Mouse (Mus musculus): ENCODE data around the gene Lyg1. TPM values are rescaled to one million over a fixed set of nuclear protein-coding genes. Genes with fewer than 3 reads are reported as not detected.

Gene Lyg1
- polyA plus RNA-seq, 1 experiment from 2014 or later: not detected

DNA sequence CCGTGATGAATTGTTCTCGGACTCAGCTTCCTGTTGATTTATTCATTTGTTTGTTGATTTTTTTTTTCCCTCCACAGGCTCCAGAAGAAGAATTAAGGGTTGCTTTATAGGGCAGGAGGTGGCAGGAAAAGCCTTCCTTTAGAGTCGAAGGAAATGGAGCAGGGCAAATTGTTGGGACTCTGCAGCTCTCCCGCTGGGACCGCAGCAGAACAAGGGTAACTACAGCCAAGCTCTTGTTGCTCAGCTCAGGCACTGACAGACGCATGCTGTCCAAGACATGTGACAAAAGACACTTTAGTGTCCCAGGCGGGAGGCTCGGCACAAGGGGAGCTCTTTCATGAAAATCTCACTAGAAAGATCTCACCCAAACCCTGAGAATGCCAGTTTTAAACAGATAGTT, 35.0 kb downstream of the Lyg1 start:
- Histone ChIP-seq H3K9ac (ENCODE audit: low read depth, low read length) (no peak overlapping the region), H3K36me3 (ENCODE audit: control insufficient read depth, insufficient read depth, low read length) (no peaks in the 10 kb centered on the region), H3K9me3 (ENCODE audit: control insufficient read depth, low read length) (no peaks in the 10 kb centered on the region), H3K4me3 (ENCODE audit: low read depth, low read length) (no peak overlapping the region), H3K4me1 (replicated peaks; ENCODE audit: control insufficient read depth, insufficient read depth, low read length) (no peaks in the 10 kb centered on the region), H3K27me3 (ENCODE audit: control insufficient read depth, insufficient read depth, low read length) (no peaks in the 10 kb centered on the region), H3K27ac (ENCODE audit: low read depth, low read length) (no peak overlapping the region), H3K4me2 (replicated peaks; ENCODE audit: low read depth, low read length) (no peak overlapping the region)
- 58% methylated on average over 8 of the region's 8 CpGs for WGBS
- no peak for ATAC-seq (ENCODE audit: low FRiP score)
- DNase-seq (ENCODE audit: low spot score): no peak

DNA sequence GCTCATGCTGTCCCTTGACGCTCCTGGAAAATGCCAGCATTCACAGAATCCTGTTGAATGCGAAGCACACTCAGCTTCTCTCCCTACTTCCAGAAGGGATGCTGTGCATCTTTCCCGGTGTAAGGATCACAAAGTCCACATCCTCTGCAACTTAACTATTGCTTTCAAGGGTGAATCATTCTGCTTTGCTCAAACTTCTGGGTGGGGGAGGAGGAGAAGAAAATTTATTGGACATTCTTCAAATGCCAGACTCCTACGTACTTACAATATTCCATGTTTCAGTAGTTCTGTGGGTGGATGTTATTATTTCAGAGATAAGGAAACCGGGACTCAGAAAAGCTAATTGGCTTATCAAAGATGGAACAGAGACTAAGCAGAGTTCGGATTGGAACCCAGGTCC, 39.5 kb downstream of the Lyg1 start:
- DNase-seq (ENCODE audit: low spot score) (no peak), ATAC-seq (ENCODE audit: low FRiP score) (no peak)
- no peaks in the 10 kb centered on the region for H3K4me1 ChIP-seq (replicated peaks; ENCODE audit: control insufficient read depth, insufficient read depth, low read length)
- H3K9me3 ChIP-seq (ENCODE audit: control insufficient read depth, low read length): no peaks in the 10 kb centered on the region
- no peak overlapping the region for H3K4me3 ChIP-seq (ENCODE audit: low read depth, low read length)
- no peak overlapping the region for H3K27ac ChIP-seq (ENCODE audit: low read depth, low read length)
- H3K27me3 ChIP-seq (ENCODE audit: control insufficient read depth, insufficient read depth, low read length): no peaks in the 10 kb centered on the region
- no peak overlapping the region for H3K9ac ChIP-seq (ENCODE audit: low read depth, low read length)
- 79% methylated on average over 6 of the region's 6 CpGs for WGBS
- H3K4me2 ChIP-seq (replicated peaks; ENCODE audit: low read depth, low read length): no peak overlapping the region
- H3K36me3 ChIP-seq (ENCODE audit: control insufficient read depth, insufficient read depth, low read length): no peaks in the 10 kb centered on the region

DNA sequence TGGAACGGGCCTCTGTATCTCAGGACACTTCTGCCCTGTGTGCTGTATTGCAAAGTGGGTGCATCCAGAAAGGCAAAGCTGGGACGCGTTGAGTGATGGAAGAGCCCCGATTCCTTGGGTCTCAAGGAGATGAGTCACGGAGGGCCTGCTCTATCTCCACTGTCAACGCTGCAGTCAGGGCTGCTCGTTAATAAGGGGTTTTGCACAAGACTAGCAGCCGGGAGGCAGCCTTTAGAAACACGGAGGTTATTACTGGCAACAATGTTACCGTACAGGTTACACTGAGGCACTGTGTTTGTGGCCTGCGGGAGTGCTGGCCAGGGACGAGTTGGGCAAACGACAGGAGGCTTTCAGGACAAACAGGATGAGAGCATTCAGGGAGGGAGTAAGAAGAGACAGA, 39.9 kb downstream of the Lyg1 start:
- Histone ChIP-seq H3K4me3 (ENCODE audit: low read depth, low read length) (no peak overlapping the region), H3K36me3 (ENCODE audit: control insufficient read depth, insufficient read depth, low read length) (no peaks in the 10 kb centered on the region), H3K4me1 (replicated peaks; ENCODE audit: control insufficient read depth, insufficient read depth, low read length) (no peaks in the 10 kb centered on the region), H3K9ac (ENCODE audit: low read depth, low read length) (no peak overlapping the region), H3K27ac (ENCODE audit: low read depth, low read length) (no peak overlapping the region), H3K9me3 (ENCODE audit: control insufficient read depth, low read length) (no peaks in the 10 kb centered on the region), H3K27me3 (ENCODE audit: control insufficient read depth, insufficient read depth, low read length) (no peaks in the 10 kb centered on the region), H3K4me2 (replicated peaks; ENCODE audit: low read depth, low read length) (no peak overlapping the region)
- no peak for DNase-seq (ENCODE audit: low spot score)
- ATAC-seq (ENCODE audit: low FRiP score): no peak
- 83% methylated on average over 13 of the region's 13 CpGs for WGBS

DNA sequence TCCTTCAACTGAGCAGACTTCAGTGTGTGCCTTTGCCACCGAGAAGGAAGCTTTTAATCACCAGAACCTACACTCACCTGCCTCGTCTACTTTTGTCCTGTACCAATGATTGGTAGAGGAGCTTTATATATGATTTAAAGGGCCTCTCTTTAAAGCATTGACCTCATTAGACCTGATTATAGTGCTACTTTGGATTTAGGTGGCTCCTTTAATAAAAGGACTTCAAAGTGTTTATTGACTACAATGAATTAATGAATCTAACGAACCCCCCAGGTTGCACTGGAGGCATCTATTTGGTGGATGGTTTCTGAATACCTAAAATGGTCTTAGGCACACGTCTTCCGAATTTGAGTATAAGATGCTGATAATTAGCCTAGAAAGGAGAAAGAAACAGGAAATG, 41.2 kb downstream of the Lyg1 start, which contains the start of gene Lyg2:
Gene Lyg2 (minus strand): TSS at position 101 of the 400 bp plus-strand sequence.
- WGBS: 83% methylated on average over 5 of the region's 5 CpGs

DNA sequence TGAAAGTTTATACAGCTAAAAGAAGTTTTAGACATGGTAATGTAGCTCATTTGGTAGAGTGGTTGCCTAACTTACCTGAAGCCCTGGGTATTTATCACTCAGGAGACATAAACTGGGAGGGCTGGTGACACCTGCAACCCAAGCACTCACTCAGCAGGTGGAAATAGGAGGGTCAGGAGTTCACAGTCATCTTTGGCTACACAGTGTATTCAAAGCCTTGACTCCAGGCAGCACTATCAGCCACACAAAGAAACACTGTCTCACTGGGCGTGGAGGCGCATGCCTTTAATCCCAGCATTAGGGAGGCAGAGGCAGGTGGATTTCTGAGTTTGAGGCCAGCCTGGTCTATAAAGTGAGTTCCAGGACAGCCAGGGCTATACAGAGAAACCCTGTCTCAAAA, 44.8 kb downstream of the Lyg1 start:
- WGBS: 80% methylated on average over 2 of the region's 2 CpGs
- Histone ChIP-seq H3K4me2 (replicated peaks; ENCODE audit: low read depth, low read length) (no peak overlapping the region), H3K27ac (ENCODE audit: low read depth, low read length) (no peak overlapping the region), H3K27me3 (ENCODE audit: control insufficient read depth, insufficient read depth, low read length) (no peaks in the 10 kb centered on the region), H3K36me3 (ENCODE audit: control insufficient read depth, insufficient read depth, low read length) (no peaks in the 10 kb centered on the region), H3K4me1 (replicated peaks; ENCODE audit: control insufficient read depth, insufficient read depth, low read length) (no peaks in the 10 kb centered on the region), H3K4me3 (ENCODE audit: low read depth, low read length) (no peak overlapping the region), H3K9ac (ENCODE audit: low read depth, low read length) (no peak overlapping the region), H3K9me3 (ENCODE audit: control insufficient read depth, low read length) (no peaks in the 10 kb centered on the region)
- ATAC-seq (ENCODE audit: low FRiP score) (no peak), DNase-seq (ENCODE audit: low spot score) (no peak)

More for the DNA sequence above, 41.2 kb downstream of the Lyg1 start, which contains the start of gene Lyg2:
- no peak for DNase-seq (ENCODE audit: low spot score)
- Histone ChIP-seq H3K4me1 (replicated peaks; ENCODE audit: control insufficient read depth, insufficient read depth, low read length) (no peaks in the 10 kb centered on the region), H3K4me3 (ENCODE audit: low read depth, low read length) (no peak within 1 kb of the TSS), H3K27ac (ENCODE audit: low read depth, low read length) (no peak within 1 kb of the TSS), H3K9ac (ENCODE audit: low read depth, low read length) (no peak within 1 kb of the TSS), H3K36me3 (ENCODE audit: control insufficient read depth, insufficient read depth, low read length) (no peaks in the 10 kb centered on the region), H3K4me2 (replicated peaks; ENCODE audit: low read depth, low read length) (no peak within 1 kb of the TSS), H3K9me3 (ENCODE audit: control insufficient read depth, low read length) (no peaks in the 10 kb centered on the region), H3K27me3 (ENCODE audit: control insufficient read depth, insufficient read depth, low read length) (no peaks in the 10 kb centered on the region)
- ATAC-seq (ENCODE audit: low FRiP score): no peak

DNA sequence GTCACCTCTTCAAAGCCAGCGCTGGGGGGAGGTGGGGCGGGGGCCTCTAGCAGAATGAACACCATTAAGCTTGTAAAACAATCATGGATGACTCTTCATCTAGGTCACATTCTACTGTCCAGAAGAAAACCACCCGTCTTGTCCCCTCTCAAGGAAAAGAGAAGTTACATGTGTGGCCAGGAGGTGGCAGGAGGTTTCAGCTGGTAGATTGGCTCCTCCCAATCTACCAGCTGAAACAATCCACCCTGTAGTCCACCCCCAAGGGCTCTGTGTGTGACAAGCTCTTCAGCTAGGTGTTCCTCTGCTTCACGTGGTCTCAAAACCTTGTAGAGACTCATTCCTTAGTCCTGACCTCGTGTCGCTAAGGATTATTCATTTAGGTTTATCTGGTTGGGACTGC, 54.4 kb downstream of the Lyg1 start:
- Histone ChIP-seq H3K4me3 (ENCODE audit: low read depth, low read length) (no peak overlapping the region), H3K4me1 (replicated peaks; ENCODE audit: control insufficient read depth, insufficient read depth, low read length) (no peaks in the 10 kb centered on the region), H3K27ac (ENCODE audit: low read depth, low read length) (no peak overlapping the region), H3K9me3 (ENCODE audit: control insufficient read depth, low read length) (no peaks in the 10 kb centered on the region), H3K9ac (ENCODE audit: low read depth, low read length) (no peak overlapping the region), H3K27me3 (ENCODE audit: control insufficient read depth, insufficient read depth, low read length) (no peaks in the 10 kb centered on the region), H3K4me2 (replicated peaks; ENCODE audit: low read depth, low read length) (no peak overlapping the region), H3K36me3 (ENCODE audit: control insufficient read depth, insufficient read depth, low read length) (peaks cover 4% of the 10 kb centered on the region)
- peak; percentile 39 for DNase-seq (ENCODE audit: low spot score)
- ATAC-seq (ENCODE audit: low FRiP score): no peak
- 38% methylated on average over 6 of the region's 6 CpGs for WGBS

DNA sequence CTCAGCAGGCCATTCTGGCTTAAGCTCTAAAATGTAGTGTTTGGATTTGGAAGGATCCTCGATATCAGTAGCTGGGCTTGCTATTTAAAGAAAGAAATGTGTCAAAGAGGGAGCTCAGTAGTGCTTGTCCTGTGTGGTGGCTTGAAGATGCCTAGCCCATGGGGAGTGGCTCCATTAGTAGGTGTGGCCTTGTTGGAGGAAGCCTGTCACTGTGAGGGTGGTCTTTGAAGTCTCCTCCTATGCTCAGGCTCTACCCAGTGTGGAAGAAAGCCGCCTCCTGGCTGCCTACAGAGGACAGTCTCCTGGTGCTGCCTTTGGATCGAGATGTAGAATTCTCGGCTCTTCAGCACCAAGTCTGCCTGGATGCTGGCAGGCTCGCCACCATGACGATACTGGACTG, 57.3 kb downstream of the Lyg1 start:
- H3K4me3 ChIP-seq (ENCODE audit: low read depth, low read length): no peak overlapping the region
- DNase-seq (ENCODE audit: low spot score) (no peak), ATAC-seq (ENCODE audit: low FRiP score) (no peak)
- WGBS: 54% methylated on average over 6 of the region's 6 CpGs
- H3K27me3 ChIP-seq (ENCODE audit: control insufficient read depth, insufficient read depth, low read length): no peaks in the 10 kb centered on the region
- H3K9me3 ChIP-seq (ENCODE audit: control insufficient read depth, low read length): no peaks in the 10 kb centered on the region
- no peak overlapping the region for H3K4me2 ChIP-seq (replicated peaks; ENCODE audit: low read depth, low read length)
- H3K36me3 ChIP-seq (ENCODE audit: control insufficient read depth, insufficient read depth, low read length): peaks cover 4% of the 10 kb centered on the region
- no peaks in the 10 kb centered on the region for H3K4me1 ChIP-seq (replicated peaks; ENCODE audit: control insufficient read depth, insufficient read depth, low read length)
- H3K9ac ChIP-seq (ENCODE audit: low read depth, low read length): no peak overlapping the region
- no peak overlapping the region for H3K27ac ChIP-seq (ENCODE audit: low read depth, low read length)

DNA sequence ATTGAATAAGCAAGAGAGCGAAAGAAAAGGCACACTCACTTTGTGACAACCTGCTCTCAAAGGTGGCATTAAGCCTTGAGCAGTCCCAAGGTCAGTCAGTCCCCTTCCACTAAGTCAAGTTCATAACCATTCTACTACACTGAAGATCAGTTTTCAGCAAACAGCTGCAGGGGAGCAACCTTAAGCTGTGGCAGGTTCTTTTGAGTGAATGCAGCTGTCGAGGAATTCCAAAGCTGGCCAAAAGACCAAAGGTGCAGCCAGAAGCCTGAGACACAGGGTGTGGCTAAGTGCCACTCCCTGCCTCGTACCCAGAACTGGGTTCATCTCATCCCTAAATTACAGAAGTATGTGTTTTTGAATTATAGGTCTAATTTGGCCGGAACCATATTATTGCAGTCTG, 57.7 kb downstream of the Lyg1 start:
- Histone ChIP-seq H3K4me1 (replicated peaks; ENCODE audit: control insufficient read depth, insufficient read depth, low read length) (no peaks in the 10 kb centered on the region), H3K36me3 (ENCODE audit: control insufficient read depth, insufficient read depth, low read length) (peaks cover 4% of the 10 kb centered on the region), H3K27me3 (ENCODE audit: control insufficient read depth, insufficient read depth, low read length) (no peaks in the 10 kb centered on the region), H3K9ac (ENCODE audit: low read depth, low read length) (no peak overlapping the region), H3K27ac (ENCODE audit: low read depth, low read length) (no peak overlapping the region), H3K4me2 (replicated peaks; ENCODE audit: low read depth, low read length) (no peak overlapping the region), H3K9me3 (ENCODE audit: control insufficient read depth, low read length) (no peaks in the 10 kb centered on the region), H3K4me3 (ENCODE audit: low read depth, low read length) (no peak overlapping the region)
- no peak for DNase-seq (ENCODE audit: low spot score)
- WGBS: 84% methylated on average over 4 of the region's 4 CpGs
- no peak for ATAC-seq (ENCODE audit: low FRiP score)
